Mouse (Mus musculus) midbrain, embryonic 15.5 days (tissue): Measurements from ENCODE around the gene Wnt9b. TPM values are rescaled to one million over a fixed set of nuclear protein-coding genes. Genes with fewer than 3 reads are reported as not detected.

Experiments used
- ATAC-seq: fragments of 200-750 bp; cut with Nextera tagmentation; replicated peaks from 2 replicates; pipeline ENCODE4 v1.8.0; 2017; ENCODE audit warnings: moderate TSS enrichment
- H3K27ac ChIP-seq: fragments of 300-500 bp; sonication (generic); 2 replicates; pipeline ENCODE4 v1.5.1; 2015; ENCODE audit warnings: mild to moderate bottlenecking, inconsistent platforms
- H3K27me3 ChIP-seq: fragments of 300-500 bp; sonication (generic); replicated peaks from 2 replicates; pipeline ENCODE4 v1.6.1; 2015; ENCODE audit warnings: inconsistent platforms
- H3K36me3 ChIP-seq: fragments of 300-500 bp; sonication (generic); replicated peaks from 2 replicates; pipeline ENCODE4 v1.6.1; 2015; ENCODE audit warnings: inconsistent platforms
- H3K4me1 ChIP-seq: fragments of 300-500 bp; sonication (generic); 2 replicates; pipeline ENCODE4 v1.6.1; 2015; ENCODE audit warnings: inconsistent platforms
- H3K4me2 ChIP-seq: fragments of 300-500 bp; sonication (generic); 2 replicates; pipeline ENCODE4 v1.6.1; 2015; ENCODE audit warnings: inconsistent platforms, mild to moderate bottlenecking, moderate library complexity
- H3K4me3 ChIP-seq: fragments of 300-500 bp; sonication (generic); 2 replicates; pipeline ENCODE4 v1.5.1; 2015; ENCODE audit warnings: mild to moderate bottlenecking, inconsistent platforms
- H3K9ac ChIP-seq: fragments of 300-500 bp; sonication (generic); 2 replicates; pipeline ENCODE4 v1.6.1; 2015; ENCODE audit warnings: mild to moderate bottlenecking, inconsistent platforms
- H3K9me3 ChIP-seq: fragments of 300-500 bp; sonication (generic); 2 replicates; pipeline ENCODE4 v1.6.1; 2016; ENCODE audit warnings: inconsistent platforms
- WGBS: fragments of 180-500 bp; shearing (Covaris S2); methylation state at CpG from one replicate; pipeline ENCODE4 v1.1.7; 2015; ENCODE audit warnings: mixed read lengths; 5-methylcytosine and 5-hydroxymethylcytosine counted together
- polyA plus RNA-seq: library from polyadenylated mRNA; unstranded; fragments of >200 nt; fragmentation: Nextera tagmentation; extraction: Ambion mirVana; gene quantifications from 2 replicates; pipeline ENCODE4 v1.2.1, GENCODE M21; 2015

Gene Wnt9b
- polyA plus RNA-seq, 1 experiment from 2014 or later: 1.3 TPM

DNA sequence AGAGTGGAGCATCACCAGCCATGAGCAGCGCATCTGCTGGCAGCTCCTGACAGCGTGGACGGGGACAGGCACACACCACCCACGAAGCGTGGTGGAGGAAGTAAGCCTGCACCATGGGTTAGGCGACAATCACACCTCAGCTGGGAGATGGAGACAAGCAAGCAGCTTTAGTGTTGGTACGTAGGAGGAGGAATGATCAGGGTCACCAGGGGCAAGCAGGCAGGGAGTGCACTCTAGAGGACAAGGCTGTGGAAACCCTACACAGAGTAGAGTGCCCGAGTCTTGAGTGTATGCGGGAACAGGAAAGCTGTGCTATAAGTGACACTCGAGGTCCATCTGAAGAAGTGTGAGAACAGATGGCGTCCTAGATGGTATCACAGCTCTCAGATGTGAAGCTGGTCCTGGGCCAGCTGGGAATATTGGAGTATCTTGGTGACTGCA, 25.3 kb downstream of the Wnt9b start:
- no peaks in the 10 kb centered on the region for H3K9me3 ChIP-seq
- H3K36me3 ChIP-seq: no peaks in the 10 kb centered on the region
- no peak overlapping the region for H3K27ac ChIP-seq
- H3K4me1 ChIP-seq: peaks cover 15% of the 10 kb centered on the region
- H3K4me2 ChIP-seq: no peak overlapping the region
- no peak overlapping the region for H3K9ac ChIP-seq
- 86% methylated on average over 11 of the region's 11 CpGs for WGBS
- ATAC-seq: no peak
- H3K27me3 ChIP-seq: no peaks in the 10 kb centered on the region
- no peak overlapping the region for H3K4me3 ChIP-seq

DNA sequence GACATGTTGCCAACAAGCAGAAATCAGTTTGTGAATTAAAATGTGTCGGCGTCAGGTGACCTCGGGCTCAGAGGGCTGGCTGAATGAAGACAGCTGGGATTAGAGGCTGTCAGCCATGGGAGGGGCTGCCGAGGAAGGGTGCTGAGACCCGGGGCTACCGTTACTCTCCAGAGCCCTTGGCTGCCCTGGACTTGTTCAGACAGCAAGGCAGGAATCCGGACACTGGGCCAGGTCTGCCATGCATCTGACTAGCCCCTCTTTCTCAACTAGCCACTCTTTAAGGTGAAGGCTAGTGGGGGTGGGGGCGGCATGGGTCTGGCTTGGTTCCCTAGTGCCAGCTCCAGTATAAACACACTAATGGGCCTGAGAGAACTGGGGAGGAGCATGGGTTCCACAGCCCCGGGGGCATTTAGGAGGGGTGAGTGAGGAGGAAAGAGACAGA, 27.6 kb downstream of the Wnt9b start:
- Histone ChIP-seq H3K27me3 (no peaks in the 10 kb centered on the region), H3K4me1 (peaks cover 13% of the 10 kb centered on the region), H3K27ac (peak overlapping the region; percentile 75), H3K9me3 (no peaks in the 10 kb centered on the region), H3K9ac (0 out of 2 replicates have a peak overlapping the region, but pooled peaks have one; percentile 6), H3K4me3 (peak overlapping the region; percentile 22; the same call in 1 of the 2 replicates), H3K36me3 (no peaks in the 10 kb centered on the region), H3K4me2 (peak overlapping the region; percentile 47)
- 15% methylated on average over 9 of the region's 9 CpGs for WGBS
- ATAC-seq: peak; percentile 84

DNA sequence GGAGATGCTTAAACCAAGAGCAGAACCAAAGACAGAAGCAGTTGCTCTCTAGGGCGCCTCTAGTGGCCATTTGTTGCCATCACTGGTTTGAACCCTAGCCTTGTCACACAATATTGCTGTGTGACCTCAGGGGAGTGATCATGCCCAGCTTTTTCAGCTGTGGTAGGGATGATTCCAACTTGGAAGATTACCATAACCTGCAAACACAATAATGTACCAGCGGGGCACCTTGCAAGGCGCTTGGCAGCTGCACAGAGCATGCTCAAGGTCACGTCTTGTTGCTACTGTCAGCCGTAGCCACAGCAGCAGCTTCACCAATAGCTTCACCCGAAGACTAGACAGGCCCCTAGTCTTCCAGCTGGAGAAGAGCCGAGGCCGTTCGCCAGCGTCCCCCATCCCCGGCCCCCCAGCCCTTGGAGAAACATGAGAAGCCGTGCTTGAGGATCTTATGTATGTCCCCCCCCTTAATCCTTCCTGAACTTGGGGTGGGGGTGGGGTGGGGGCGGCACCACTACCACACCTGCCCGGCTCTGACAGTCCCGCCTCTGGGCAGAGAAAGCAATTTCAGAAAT, 28.1 kb downstream of the Wnt9b start:
- Histone ChIP-seq H3K27ac (peak overlapping the region; percentile 75), H3K9ac (0 out of 2 replicates have a peak overlapping the region, but pooled peaks have one; percentile 6), H3K4me1 (peaks cover 13% of the 10 kb centered on the region), H3K4me2 (peak overlapping the region; percentile 47), H3K27me3 (no peaks in the 10 kb centered on the region), H3K36me3 (no peaks in the 10 kb centered on the region), H3K4me3 (peak overlapping the region; percentile 22; the same call in 1 of the 2 replicates), H3K9me3 (no peaks in the 10 kb centered on the region)
- WGBS: 16% methylated on average over 15 of the region's 15 CpGs
- ATAC-seq: peak; percentile 71

DNA sequence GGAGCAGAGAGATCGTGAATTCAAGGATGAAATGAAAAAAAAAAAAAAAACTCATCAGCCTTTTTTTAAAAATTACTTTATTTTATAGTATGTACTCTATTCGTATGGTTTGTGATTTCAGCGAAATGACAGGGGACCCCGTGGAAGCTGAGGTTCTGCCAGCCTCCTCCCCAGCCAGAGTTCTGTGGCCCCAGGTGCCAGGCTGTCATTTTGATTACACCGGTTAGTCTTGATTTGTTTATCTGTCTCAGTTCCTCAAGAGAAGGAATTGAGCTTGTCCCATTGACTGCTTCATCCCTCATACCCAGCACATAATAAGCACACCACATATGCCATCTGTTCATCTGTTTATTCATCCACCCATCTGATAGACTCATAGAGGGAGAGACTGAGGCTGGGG, 30.2 kb downstream of the Wnt9b start:
- H3K4me1 ChIP-seq: peaks cover 13% of the 10 kb centered on the region
- WGBS: 54% methylated on average over 5 of the region's 5 CpGs
- H3K27me3 ChIP-seq: no peaks in the 10 kb centered on the region
- no peak overlapping the region for H3K9ac ChIP-seq
- no peak overlapping the region for H3K4me2 ChIP-seq
- no peak overlapping the region for H3K27ac ChIP-seq
- no peaks in the 10 kb centered on the region for H3K9me3 ChIP-seq
- no peak for ATAC-seq
- no peaks in the 10 kb centered on the region for H3K36me3 ChIP-seq
- no peak overlapping the region for H3K4me3 ChIP-seq

DNA sequence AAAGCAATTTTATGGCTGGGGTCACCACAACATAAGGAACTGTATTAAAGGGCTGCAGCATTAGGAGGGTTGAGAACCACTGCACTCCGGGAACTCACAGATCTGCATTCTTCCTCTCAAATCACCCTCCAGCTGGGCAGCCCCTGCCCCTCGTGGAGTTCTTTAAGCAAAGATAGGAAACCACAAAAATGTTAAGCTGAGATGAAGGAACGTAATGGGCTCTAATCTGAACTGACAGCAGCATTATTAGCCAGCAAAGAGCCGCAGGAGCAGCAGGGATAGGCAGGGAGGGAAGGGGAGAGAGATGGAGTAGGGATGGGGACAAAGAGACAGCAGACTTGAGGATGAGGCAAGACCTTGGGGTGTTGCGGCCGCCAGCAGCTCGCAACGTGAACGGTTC, 32.6 kb downstream of the Wnt9b start:
- H3K9ac ChIP-seq: no peak overlapping the region
- no peaks in the 10 kb centered on the region for H3K9me3 ChIP-seq
- no peak overlapping the region for H3K4me2 ChIP-seq
- no peaks in the 10 kb centered on the region for H3K27me3 ChIP-seq
- H3K27ac ChIP-seq: peak overlapping the region; percentile 48; the same call in 1 of the 2 replicates
- no peaks in the 10 kb centered on the region for H3K36me3 ChIP-seq
- H3K4me1 ChIP-seq: peaks cover 7% of the 10 kb centered on the region
- H3K4me3 ChIP-seq: no peak overlapping the region
- no peak for ATAC-seq
- WGBS: 28% methylated on average over 9 of the region's 9 CpGs

DNA sequence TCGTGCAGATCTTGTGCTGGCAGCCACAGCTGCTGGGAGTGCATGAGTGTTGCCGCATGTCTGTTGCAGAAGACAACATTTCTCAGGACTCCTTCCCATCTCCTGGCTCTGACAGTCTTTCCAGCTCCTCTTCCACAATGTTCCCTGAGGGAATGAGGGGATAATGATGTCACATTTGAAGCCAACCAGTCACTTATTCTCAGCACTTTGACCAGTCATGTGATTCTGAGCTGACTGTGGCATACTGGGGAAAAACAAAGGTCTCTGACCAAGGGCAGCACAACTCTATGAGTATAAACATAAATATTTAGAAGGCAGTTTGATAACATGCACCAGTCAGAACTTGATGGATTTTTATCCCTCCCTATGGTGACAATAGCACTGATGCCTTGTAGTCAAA, 35.5 kb downstream of the Wnt9b start:
- H3K9ac ChIP-seq: no peak overlapping the region
- 88% methylated on average over 2 of the region's 2 CpGs for WGBS
- no peaks in the 10 kb centered on the region for H3K36me3 ChIP-seq
- H3K4me2 ChIP-seq: no peak overlapping the region
- no peaks in the 10 kb centered on the region for H3K27me3 ChIP-seq
- H3K9me3 ChIP-seq: no peaks in the 10 kb centered on the region
- no peak overlapping the region for H3K4me3 ChIP-seq
- H3K4me1 ChIP-seq: no peaks in the 10 kb centered on the region
- H3K27ac ChIP-seq: no peak overlapping the region
- no peak for ATAC-seq

DNA sequence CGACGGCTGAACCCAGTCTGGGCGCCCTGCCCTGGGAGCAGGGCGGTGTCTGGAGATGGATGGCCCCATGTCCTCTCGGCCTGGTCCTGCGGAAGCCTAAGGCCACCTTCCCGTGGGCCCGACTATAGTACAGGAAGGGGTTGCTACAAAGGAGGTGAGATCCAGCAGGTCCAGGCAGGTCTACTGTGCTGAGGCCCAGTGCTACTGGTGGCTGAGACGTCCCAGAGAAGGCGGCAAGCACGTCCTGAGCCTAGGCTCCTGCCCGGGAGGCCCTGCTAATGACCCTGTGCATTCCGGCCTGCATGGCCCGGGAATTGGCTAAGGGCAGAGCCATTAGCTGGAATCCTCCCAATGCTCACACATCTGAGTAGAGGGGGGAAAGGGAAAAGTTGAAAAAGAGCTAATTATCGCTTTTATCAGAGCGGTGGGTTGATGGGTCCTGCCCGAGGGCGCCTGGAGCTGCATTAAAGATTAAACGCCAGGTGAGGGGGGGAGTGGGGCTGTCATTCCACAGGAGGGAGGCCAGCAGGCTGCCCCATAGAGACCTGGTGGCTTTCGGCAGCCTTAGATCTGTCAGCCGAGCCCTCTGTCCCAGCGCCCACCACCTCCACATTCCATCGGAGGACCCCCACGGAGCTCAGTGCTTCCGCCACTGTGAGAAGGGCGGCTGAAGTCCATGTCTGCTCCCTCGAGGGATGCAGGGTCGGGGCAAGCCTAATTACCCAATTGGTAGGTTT, 37.6 kb downstream of the Wnt9b start:
- no peak overlapping the region for H3K27ac ChIP-seq
- no peak overlapping the region for H3K4me2 ChIP-seq
- 69% methylated on average over 28 of the region's 28 CpGs for WGBS
- no peak overlapping the region for H3K4me3 ChIP-seq
- no peaks in the 10 kb centered on the region for H3K4me1 ChIP-seq
- H3K27me3 ChIP-seq: no peaks in the 10 kb centered on the region
- no peak for ATAC-seq
- H3K9ac ChIP-seq: no peak overlapping the region
- no peaks in the 10 kb centered on the region for H3K9me3 ChIP-seq
- H3K36me3 ChIP-seq: no peaks in the 10 kb centered on the region

DNA sequence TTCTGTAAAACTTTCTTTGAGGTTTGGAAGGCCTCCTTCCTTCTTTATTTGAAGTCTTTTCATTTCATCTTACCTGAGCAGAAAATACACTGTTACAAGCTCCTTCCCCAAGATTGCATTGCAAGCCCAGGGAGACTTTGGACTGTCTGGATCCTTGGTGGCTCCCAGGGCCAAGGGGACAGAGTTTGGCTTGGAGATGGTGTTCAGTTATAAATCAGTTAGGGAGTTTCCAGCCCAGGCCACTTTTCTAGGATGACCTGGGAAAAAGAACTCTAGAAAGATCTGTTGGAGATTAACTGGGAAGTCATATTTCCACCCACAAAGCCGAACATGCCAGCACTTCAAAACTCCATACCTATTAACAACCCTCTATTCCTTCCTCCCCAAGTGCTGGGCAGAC, 39.6 kb downstream of the Wnt9b start:
- Histone ChIP-seq H3K27me3 (no peaks in the 10 kb centered on the region), H3K9ac (no peak overlapping the region), H3K4me1 (no peaks in the 10 kb centered on the region), H3K27ac (no peak overlapping the region), H3K4me2 (no peak overlapping the region), H3K36me3 (no peaks in the 10 kb centered on the region), H3K9me3 (no peaks in the 10 kb centered on the region), H3K4me3 (no peak overlapping the region)
- WGBS: 94% methylated on average over 1 of the region's 1 CpGs
- ATAC-seq: no peak

DNA sequence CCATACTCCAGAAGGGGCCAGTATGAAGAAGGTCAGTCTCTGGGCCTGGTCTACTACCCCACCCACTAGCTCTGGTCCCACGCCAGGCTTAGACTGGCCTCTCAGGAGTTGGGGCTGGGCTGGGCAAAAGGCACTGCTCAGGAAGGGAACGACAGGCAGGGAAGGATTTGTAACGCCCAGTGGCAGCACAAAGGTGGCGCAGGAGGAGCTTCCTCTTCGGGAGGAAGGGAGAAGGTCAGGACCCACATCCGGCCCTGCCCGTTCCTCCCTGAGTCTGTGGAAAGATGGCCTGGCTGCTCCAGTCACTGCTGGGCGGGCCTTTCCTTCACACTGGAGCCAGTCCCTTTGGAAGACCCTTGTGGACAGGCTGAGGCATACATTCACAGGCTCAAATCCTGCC, 42.6 kb downstream of the Wnt9b start:
- 54% methylated on average over 8 of the region's 8 CpGs for WGBS

DNA sequence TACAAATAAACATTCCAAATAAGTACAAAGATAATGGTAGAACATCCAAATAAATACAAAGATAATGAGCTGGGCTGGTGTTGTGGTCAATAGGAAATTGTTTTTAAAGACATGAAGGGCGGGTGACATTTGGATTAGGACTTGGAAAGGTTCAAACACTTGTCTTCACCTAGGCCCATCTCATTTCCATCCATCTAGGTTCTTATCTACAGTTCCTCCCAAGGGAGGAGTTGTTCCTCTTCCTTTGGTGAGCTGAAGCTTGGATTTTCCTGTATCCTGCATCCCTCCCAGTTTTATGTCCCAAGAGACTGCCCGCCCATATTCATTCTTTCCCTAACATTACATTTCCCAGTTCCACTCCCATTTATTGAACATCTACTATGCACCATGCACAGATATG, 51.4 kb downstream of the Wnt9b start:
- no peaks in the 10 kb centered on the region for H3K27me3 ChIP-seq
- no peaks in the 10 kb centered on the region for H3K9me3 ChIP-seq
- peak overlapping the region; percentile 61 for H3K4me2 ChIP-seq
- peak overlapping the region; percentile 88 for H3K4me3 ChIP-seq
- ATAC-seq: peak; percentile 18; the same call in 1 of the 2 replicates
- peak overlapping the region; percentile 86 for H3K9ac ChIP-seq
- WGBS: 87% methylated on average over 2 of the region's 2 CpGs
- H3K4me1 ChIP-seq: peaks cover 25% of the 10 kb centered on the region
- H3K36me3 ChIP-seq: no peaks in the 10 kb centered on the region
- peak overlapping the region; percentile 98 for H3K27ac ChIP-seq

More for the DNA sequence above, 42.6 kb downstream of the Wnt9b start:
- Histone ChIP-seq H3K4me1 (no peaks in the 10 kb centered on the region), H3K9me3 (no peaks in the 10 kb centered on the region), H3K27me3 (no peaks in the 10 kb centered on the region), H3K27ac (no peak overlapping the region), H3K9ac (no peak overlapping the region), H3K36me3 (no peaks in the 10 kb centered on the region), H3K4me3 (no peak overlapping the region), H3K4me2 (no peak overlapping the region)
- no peak for ATAC-seq

DNA sequence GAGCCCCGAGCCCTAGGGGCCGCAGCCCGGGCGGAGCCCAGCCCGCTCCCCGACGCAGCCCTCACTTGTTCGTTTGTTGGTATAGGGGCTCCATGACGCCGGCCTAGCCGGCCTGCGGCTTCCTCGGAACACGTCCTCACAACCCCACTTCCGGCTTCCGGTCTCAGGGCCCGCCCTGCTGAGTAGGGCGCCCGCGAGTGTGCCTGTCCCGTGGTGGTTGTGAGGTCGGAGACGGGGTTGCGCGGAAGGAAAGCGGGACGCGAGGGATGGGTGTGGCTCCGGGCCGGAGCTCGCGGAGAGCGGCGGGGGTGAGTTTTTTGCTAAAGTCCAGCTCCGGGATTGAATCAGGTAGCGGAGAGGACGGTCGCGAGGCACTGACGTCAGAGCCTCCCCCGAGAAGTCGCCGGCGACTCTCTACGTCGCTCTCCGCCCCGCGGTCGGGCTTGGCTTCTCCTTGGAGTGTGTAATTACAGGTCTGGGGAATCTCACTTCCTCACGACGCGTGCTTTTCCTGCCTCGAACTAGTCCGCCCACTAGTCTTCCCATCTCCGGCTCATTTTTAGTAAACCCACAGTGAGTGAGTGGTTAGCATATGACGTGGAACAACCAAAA, 52.0 kb downstream of the Wnt9b start, which contains the start of gene Gosr2:
Gene Gosr2, minus strand, starts transcription at position 334 of the 612 bp plus-strand sequence.
- peak within 1 kb of the TSS; percentile 86 for H3K9ac ChIP-seq
- no peaks in the 10 kb centered on the region for H3K36me3 ChIP-seq
- peak within 1 kb of the TSS; percentile 88 for H3K4me3 ChIP-seq
- H3K4me2 ChIP-seq: peak within 1 kb of the TSS; percentile 61
- peak within 1 kb of the TSS; percentile 98 for H3K27ac ChIP-seq
- H3K9me3 ChIP-seq: no peaks in the 10 kb centered on the region
- H3K4me1 ChIP-seq: peaks cover 26% of the 10 kb centered on the region
- ATAC-seq: peak; percentile 97
- no peaks in the 10 kb centered on the region for H3K27me3 ChIP-seq
- under 1% methylated on average over 57 of the region's 57 CpGs for WGBS

DNA sequence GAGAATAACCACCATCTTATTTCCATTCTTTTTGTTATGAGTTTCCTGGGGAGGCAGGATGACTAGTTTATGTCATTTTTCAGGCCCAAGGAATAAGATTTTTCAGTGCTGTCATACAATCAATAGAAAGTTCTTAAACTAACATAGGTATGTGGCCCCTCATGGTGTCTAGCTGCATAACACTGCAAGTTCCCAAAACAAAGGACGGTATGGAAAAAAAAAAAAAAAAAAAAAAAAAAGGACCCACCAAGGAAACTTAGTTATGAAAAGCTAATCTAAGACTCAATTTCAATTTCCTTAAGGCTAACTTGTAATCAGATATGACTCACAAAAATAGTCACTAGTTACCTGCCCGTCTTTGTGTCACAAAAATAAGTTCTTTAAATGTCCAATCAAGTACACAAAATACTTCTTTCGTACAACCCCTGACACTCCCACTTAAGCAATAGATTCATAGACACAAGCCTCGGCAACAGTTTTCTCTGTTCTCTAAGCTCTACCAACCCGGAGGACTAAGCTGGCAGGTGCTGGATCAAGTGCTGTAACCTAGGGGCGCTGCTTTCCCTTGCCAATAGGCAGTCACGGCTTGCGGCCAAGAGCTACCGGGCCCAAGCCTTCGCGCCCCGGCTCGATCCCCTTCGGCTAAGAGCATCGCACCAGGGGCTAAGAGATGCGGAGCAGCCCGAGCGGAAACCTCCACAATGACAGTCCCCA, 52.6 kb downstream of the Wnt9b start:
- peak overlapping the region; percentile 98 for H3K27ac ChIP-seq
- no peak for ATAC-seq
- H3K36me3 ChIP-seq: no peaks in the 10 kb centered on the region
- peak overlapping the region; percentile 61 for H3K4me2 ChIP-seq
- H3K27me3 ChIP-seq: no peaks in the 10 kb centered on the region
- 2% methylated on average over 18 of the region's 18 CpGs for WGBS
- H3K4me3 ChIP-seq: peak overlapping the region; percentile 88
- peaks cover 27% of the 10 kb centered on the region for H3K4me1 ChIP-seq
- no peaks in the 10 kb centered on the region for H3K9me3 ChIP-seq
- peak overlapping the region; percentile 86 for H3K9ac ChIP-seq
